Mouse (Mus musculus) regulatory T cell (primary cell): ENCODE data around the gene Atrnl1.

Experiments used
- in situ Hi-C: fragments of 300-600 bp; cut with MboI, MseI; formaldehyde crosslinking; loops from one replicate; pipeline ENCODE4 v1.15.1; 2025; ENCODE audit warnings: high pct_unique_total_duplicates

Atrnl1 gene

GRCm38 (mm10) chr19:57610476-57611261, at the start of gene Atrnl1:
TSS of gene Atrnl1 (plus strand) at chr19:57611034.
- in situ Hi-C loops = loop anchor here (25.0 kb wide), 1 partner anchor 573 kb away; no protein-coding TSS in a partner anchor

DNA sequence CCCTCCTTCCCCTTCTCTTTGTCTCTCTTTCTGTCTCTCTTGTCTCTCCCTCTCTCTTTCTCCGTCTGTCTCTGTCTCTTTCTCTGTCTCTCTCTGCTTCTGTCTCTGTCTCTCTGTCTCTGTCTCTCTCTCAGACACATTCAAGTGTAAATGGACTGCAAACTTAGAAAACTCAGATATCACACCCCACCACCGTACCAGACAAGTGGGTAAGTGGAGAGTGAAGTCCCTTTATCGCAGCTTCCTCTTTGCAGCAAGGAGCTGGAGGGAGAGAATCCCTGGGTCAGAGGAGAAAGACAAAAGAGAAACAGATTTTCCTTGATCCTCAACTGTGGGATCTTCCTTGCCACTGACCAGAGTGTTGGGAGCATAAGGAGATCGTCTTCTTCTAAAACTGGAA, 49.3 kb upstream of the Atrnl1 start:
- in situ Hi-C loops = loop anchor here (25.0 kb wide), 2 partner anchors 1074 to 1249 kb away; no protein-coding TSS in a partner anchor

DNA sequence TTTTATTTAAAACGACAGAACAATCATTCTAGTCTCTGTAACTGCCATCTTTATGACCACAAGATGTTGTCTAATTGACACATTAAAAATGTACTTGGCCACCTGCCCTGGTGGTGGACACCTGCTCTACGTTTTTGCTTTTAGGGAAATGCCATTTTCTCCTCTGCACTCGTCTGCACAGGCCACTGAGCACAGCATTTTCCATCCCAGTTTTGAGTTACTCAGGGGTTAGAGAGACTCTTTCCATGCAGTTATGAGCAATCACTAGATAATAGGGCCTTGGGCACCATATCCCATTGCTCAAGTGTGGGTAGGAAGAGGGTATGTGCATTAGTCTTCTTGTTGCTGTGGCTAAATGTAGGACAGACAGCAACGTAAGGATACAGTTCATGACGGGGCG, 41.8 kb upstream of the Atrnl1 start:
- in situ Hi-C loops = loop anchor here (25.0 kb wide), 2 partner anchors 1082 to 1257 kb away; no protein-coding TSS in a partner anchor

GRCm38 (mm10) chr19:57572360-57573237, 38.2 kb upstream of the Atrnl1 start:
- in situ Hi-C loops = loop anchor here (10.0 to 25.0 kb wide), 3 partner anchors 58 to 1260 kb away; no protein-coding TSS in a partner anchor

- in situ Hi-C loops = loop anchor here (10.0 to 25.0 kb wide), 3 partner anchors 59 to 1261 kb away; no protein-coding TSS in a partner anchor
These were observed 37.4 kb upstream of the Atrnl1 start for GRCm38 (mm10) chr19:57573470-57573869.

- in situ Hi-C loops = loop anchor here (5.0 to 10.0 kb wide), 2 partner anchors 60 to 88 kb away; no protein-coding TSS in a partner anchor
These were observed 35.8 kb upstream of the Atrnl1 start for GRCm38 (mm10) chr19:57575027-57575426.

DNA sequence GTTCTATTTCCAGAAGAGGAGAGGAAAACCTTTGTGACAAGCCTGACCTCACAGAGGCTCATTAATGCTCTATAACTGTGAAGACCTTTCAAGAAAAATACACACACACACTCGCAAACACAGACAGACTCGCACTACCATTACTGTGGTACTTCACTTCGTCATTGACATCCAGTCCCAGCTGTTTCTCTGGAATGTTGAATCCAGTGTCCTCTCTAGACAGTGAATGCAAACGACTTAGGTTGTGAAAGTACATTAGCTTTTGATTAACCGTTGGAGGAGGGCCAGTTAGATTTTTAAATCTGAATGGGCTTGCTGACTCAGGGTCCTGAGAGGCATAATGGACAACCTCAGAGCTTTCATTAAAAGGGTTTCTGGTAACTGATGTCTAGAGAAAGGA, 34.0 kb upstream of the Atrnl1 start:
- in situ Hi-C loops = loop anchor here (5.0 to 10.0 kb wide), 2 partner anchors 62 to 90 kb away; no protein-coding TSS in a partner anchor

DNA sequence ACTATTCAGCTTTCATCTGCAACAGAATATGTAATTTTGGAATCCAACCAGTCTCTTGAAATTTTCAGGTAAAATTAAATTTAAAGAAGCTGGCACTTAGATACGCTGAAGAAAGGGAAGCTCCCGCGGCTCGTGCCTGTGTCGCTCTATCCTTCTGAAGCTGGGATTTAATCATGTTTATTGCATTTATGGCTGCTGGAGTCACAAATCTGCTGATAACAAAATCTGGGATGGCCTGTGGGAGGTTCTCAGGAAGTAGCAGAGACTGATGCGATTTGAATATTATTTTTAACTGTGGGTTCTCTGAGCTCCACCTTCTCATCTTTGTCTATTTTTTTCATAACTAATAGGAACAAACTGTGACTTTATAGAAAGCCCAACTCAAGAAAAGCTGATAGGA, 33.6 kb upstream of the Atrnl1 start:
- in situ Hi-C loops = loop anchor here (5.0 to 10.0 kb wide), 2 partner anchors 62 to 90 kb away; no protein-coding TSS in a partner anchor

GRCm38 (mm10) chr19:57580962-57581361, 29.9 kb upstream of the Atrnl1 start:
- in situ Hi-C loops = no loop called here

- in situ Hi-C loops = no loop called here
These were observed 25.5 kb upstream of the Atrnl1 start for GRCm38 (mm10) chr19:57585231-57585792.

GRCm38 (mm10) chr19:57586172-57586571, 24.7 kb upstream of the Atrnl1 start:
- in situ Hi-C loops = no loop called here

DNA sequence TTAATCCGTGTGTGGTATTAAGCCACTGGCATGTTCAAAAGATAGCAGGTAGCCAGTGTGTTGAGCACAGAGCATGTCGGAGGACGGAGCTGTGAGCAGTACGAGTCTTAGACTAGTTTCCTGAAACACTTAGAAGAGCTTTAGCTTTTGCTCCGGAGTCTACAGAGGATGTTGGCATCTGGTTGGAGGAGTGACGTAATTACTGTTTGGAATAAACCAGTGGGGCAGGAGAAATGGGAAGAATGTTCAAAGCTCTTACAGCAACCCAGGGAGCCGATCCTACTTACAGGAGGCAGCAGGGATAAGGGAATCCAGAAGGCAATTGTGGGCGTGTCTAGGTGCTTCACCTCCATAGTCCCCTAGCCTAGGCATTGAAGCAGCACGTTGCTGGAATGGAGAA, 21.3 kb upstream of the Atrnl1 start:
- in situ Hi-C loops = no loop called here

- in situ Hi-C loops = no loop called here
These were observed 19.9 kb upstream of the Atrnl1 start for GRCm38 (mm10) chr19:57590895-57591294.

- in situ Hi-C loops = no loop called here
These were observed 19.2 kb upstream of the Atrnl1 start for GRCm38 (mm10) chr19:57591631-57592030.

DNA sequence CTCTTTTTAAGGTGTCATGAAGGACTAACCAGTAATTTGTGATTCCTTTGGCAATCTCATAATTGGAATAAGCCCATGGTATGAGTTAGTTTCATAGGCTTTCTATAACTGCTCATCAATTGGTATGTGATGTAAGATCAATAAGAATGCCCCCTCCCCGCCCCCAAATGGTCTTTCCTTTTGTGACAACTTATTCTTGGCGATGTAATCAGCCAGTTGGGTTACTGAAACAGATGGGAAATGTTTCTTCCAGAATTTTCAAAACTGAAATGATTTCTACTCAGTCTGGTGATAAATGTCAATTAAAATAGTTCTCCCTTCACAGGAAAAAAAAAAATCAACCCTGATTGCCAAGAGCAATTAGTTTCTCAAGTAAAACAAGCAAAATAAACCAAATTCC, 18.5 kb upstream of the Atrnl1 start:
- in situ Hi-C loops = no loop called here

GRCm38 (mm10) chr19:57599126-57599525, 11.7 kb upstream of the Atrnl1 start:
- in situ Hi-C loops = no loop called here

GRCm38 (mm10) chr19:57600233-57600929, 10.5 kb upstream of the Atrnl1 start:
- in situ Hi-C loops = loop anchor here (25.0 kb wide), 1 partner anchor 563 kb away; no protein-coding TSS in a partner anchor

GRCm38 (mm10) chr19:57600930-57601328, 9.9 kb upstream of the Atrnl1 start:
- in situ Hi-C loops = loop anchor here (25.0 kb wide), 1 partner anchor 564 kb away; no protein-coding TSS in a partner anchor

GRCm38 (mm10) chr19:57603593-57603992, 7.2 kb upstream of the Atrnl1 start:
- in situ Hi-C loops = loop anchor here (25.0 kb wide), 1 partner anchor 566 kb away; no protein-coding TSS in a partner anchor

DNA sequence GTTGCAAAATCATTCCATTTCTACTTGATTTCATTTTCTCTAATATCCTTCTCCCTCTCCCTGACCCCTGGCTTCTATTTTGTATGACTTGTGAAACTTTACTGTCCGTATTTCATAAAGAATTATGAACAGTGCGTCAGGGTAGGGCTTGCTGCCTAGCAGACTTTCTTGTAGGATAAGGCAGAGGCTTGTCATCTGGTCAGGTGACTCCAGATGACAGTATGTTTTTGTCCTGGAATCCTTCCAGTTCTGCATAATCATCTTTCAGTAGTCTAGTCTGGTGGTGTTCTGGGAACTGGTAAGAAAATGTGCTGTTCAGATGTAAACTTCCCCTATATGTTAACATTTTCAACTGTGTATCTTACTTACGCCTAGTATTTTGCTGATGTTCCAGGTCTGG, 4.9 kb upstream of the Atrnl1 start:
- in situ Hi-C loops = loop anchor here (25.0 kb wide), 1 partner anchor 569 kb away; no protein-coding TSS in a partner anchor

DNA sequence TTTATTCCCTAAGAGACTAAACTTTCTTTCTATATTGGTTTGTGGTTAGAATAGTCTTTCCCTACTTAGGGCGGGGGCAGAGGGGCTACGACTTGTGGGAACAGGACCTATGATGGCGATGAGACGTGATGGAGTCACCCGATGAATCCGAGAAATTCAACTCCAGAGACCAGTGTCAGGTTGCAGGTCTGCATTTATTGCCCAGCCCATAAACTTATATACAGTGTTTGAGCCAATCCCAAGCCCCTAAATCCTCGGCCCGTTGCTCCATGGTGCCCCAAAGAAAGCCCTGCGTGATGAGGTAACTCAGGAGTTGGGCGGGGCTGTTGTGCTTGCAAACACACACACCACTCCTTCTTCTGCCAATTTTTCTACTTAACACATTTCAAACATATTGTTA, 4.5 kb upstream of the Atrnl1 start:
- in situ Hi-C loops = loop anchor here (25.0 kb wide), 1 partner anchor 569 kb away; no protein-coding TSS in a partner anchor
